Mouse (Mus musculus): ENCODE measurements around the gene Slc39a11. TPM values are rescaled to one million over a fixed set of nuclear protein-coding genes. Genes with fewer than 3 reads are reported as not detected.

Slc39a11 gene
- total RNA-seq, 2 experiments from 2014 or later = 17.7 to 19.1 TPM

DNA sequence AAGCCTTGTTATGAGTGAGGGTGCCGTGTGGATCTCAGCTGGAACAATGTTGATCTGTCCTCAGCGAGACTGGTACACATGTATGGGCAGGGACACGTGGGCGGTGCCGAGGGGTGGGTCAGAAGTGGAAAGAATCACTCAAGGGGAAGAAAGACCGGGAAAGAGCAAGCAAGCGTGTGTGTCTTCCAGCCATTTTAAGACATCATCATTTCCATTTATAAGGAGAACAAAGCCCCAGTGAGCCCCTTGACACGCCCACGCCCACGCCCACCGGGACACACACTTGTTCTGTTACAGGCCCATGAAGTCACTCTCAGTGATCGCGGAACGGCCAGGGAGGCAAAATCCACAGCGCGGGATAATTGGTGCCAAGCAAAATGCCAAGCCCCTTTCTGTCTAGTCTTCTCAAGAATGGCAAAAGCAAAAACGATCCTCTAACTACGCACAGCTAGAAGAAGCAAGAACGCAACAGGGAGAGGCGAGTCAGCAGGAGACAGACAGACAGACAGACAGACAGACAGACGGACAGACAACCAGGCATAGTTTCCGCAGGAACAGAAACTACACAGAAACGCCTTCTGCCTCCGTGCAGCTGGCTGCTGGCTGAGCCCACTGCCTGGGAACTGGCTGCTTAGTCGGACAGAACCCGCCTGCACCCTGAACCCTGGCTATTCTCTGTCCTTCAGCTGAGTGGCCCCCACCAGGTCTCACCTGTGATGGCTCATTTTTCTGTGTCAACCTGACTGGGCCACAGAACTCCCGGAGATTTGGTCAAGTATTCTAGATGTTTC lies 364.7 kb downstream of the Slc39a11 start:
- ATAC-seq (replicated peaks; ENCODE audit: low FRiP score, low TSS enrichment, poor library complexity, severe bottlenecking) = no peak

DNA sequence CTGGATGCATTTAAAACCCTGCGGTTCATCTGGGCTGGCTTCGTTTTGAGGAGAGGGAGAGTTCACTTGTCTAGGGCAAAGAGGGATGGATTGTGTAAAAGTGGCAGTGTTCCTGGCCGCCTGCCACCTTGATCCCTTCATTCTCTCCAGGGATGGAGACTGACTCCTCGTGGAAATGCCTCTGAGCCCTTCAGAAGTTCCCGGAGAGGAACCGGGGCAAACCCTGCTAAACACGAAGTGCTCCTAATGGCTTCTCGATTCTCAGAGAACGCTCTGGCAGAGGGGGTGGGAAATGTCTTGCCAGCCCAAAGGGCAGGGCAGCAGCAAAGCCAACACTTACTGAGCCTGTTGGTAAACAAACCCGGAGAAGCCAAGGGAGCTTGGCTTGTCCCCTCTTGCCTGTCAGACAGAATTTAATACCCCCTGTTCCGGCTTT lies 366.5 kb downstream of the Slc39a11 start:
- no peak for ATAC-seq (replicated peaks; ENCODE audit: low FRiP score, low TSS enrichment, poor library complexity, severe bottlenecking)

DNA sequence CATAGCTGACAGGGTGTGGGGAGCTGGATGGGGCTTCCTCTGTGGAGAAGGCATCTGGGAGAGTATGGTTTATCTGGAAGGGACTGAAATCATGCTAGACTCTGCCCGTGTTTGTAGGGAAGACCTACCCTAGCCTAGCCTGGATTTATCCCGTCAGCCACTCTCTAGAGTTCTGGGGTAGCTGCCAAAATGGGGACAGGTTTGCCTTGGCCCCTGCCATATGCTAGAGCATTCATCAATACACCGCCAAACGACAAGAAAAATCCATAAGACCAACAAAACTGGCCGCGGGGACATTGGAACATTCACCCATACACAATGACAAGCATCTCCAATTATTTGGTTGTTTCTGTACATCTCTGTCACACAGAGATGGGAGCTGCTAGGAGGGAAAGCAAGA lies 371.6 kb downstream of the Slc39a11 start:
- no peak for ATAC-seq (replicated peaks; ENCODE audit: low FRiP score, low TSS enrichment, poor library complexity, severe bottlenecking)

- ATAC-seq (replicated peaks; ENCODE audit: low FRiP score, low TSS enrichment, poor library complexity, severe bottlenecking) = no peak
Observed at GRCm38 (mm10) chr11:113277034-113277612, 372.8 kb downstream of the Slc39a11 start.

GRCm38 (mm10) chr11:113276518-113276917 lies 373.4 kb downstream of the Slc39a11 start:
- no peak for ATAC-seq (replicated peaks; ENCODE audit: low FRiP score, low TSS enrichment, poor library complexity, severe bottlenecking)

DNA sequence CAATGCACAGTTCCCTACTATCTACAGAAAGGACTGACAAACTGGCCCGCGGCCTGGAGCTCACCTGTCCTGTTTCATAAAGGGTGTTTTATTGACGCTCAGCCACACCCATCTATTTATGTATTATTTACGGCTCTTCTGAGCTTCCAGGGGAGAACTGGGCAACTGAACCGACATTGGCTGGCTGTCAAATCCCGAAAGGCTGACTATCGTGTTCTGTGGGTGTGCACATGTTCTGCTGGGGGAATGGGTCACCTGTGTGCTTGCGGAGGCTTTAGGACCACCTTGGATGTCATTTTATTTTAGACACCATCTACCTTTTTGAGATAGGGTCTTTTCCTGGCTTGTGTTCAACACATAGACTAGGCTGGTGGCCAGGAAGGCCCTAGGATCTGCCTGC lies 375.8 kb downstream of the Slc39a11 start:
- ATAC-seq (replicated peaks; ENCODE audit: low FRiP score, low TSS enrichment, poor library complexity, severe bottlenecking) = no peak

DNA sequence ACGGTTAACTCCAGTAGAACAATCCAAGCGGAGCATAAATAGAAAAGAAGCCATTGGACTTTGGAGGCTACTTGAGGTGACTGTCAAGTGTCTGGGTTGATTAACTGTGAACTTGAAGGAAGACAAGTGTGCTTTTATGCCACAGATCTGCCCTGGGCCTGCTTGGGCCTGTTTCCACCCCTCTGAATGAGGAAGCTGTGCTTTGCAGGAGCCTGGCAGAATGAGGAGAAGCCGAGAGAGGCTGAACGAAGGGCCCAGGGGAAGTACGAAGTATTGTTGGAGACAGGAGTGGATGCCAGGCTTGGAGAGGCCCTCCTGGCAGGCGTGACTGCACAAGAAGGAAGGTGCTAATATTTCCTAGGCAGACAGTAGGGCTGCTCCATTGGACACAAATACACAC lies 378.0 kb downstream of the Slc39a11 start:
- no peak for ATAC-seq (replicated peaks; ENCODE audit: low FRiP score, low TSS enrichment, poor library complexity, severe bottlenecking)

DNA sequence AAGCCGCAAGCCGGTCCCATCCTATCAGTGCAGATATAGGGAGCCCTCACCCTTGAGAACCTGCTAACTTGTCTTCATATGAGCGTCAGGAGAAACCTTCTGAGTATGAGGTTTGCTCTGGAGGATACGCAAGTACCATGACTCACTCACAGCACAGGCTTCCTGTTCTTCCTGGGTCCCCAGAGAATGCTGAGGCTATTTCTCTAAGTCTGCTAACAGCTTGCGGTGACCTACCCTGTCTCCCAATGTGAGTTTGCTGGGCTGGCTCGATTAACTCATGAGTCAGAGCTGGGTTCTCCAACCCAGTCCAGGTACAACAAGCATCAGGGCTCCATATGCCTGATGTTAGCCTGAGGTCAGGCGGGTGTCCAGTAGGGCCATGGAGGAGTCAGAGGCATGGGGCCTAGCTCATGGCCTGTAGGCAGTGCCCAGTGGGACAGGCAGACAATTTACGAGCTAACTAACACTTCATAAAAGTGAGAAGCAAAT lies 381.0 kb downstream of the Slc39a11 start:
- no peak for ATAC-seq (replicated peaks; ENCODE audit: low FRiP score, low TSS enrichment, poor library complexity, severe bottlenecking)

DNA sequence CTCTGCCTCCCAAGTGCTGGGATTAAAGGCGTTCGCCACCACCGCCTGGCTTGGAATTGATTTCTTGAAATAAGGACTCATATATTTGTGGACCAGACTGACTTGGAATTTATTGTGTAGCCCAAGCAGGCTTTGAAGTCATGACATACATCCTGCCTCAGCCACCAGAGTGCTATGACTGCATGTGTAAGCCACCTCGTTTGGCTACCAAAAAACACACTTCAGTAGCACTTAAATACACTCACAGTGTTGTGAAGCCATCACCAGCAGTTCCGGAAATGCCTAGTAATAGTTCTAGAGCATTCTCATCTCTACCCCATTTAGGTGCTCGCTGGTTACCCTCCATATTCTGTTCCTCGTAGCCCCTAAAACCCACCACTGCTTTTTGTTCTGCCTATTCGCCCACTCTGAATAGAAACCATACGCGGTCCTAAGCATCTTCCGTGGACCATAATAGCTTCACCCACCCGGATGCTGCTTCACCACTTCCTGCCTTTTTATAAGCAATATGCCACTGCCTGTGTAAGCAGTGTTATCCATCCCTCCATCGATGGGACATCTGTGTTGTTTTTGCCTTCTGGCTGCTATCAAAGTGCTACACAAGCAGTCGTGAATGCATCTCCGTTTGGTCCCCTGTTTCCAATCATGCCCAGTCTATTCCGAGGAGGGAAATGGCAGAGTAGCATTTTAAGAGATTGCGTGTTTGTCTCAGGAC lies 382.2 kb downstream of the Slc39a11 start:
- no peak for ATAC-seq (replicated peaks; ENCODE audit: low FRiP score, low TSS enrichment, poor library complexity, severe bottlenecking)

GRCm38 (mm10) chr11:113266706-113267105 lies 383.2 kb downstream of the Slc39a11 start:
- no peak for ATAC-seq (replicated peaks; ENCODE audit: low FRiP score, low TSS enrichment, poor library complexity, severe bottlenecking)

GRCm38 (mm10) chr11:113265567-113265966 lies 384.3 kb downstream of the Slc39a11 start:
- no peak for ATAC-seq (replicated peaks; ENCODE audit: low FRiP score, low TSS enrichment, poor library complexity, severe bottlenecking)

GRCm38 (mm10) chr11:113263971-113264370 lies 385.9 kb downstream of the Slc39a11 start:
- no peak for ATAC-seq (replicated peaks; ENCODE audit: low FRiP score, low TSS enrichment, poor library complexity, severe bottlenecking)

- no peak for ATAC-seq (replicated peaks; ENCODE audit: low FRiP score, low TSS enrichment, poor library complexity, severe bottlenecking)
Observed at GRCm38 (mm10) chr11:113262062-113262461, 387.8 kb downstream of the Slc39a11 start.

DNA sequence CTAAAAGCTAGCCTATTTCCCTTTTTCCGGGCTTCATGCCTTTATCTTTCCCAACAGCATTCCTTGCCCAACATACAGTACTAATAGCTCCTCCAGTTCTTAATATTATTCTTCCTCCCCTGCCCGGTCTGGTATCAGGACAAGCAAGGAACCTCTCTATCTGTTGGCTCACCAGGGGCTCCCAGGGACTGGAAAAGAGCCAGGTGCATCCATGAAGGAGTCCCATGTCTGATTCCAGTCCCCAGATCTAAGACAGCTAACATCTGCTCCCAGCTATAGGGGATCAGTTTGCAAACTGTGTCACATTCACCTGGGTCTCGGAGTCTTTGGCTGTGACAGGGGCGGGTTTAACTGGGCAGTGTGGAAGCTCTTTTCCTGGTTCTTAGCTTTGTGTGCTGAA lies 388.5 kb downstream of the Slc39a11 start:
- no peak for ATAC-seq (replicated peaks; ENCODE audit: low FRiP score, low TSS enrichment, poor library complexity, severe bottlenecking)

- no peak for ATAC-seq (replicated peaks; ENCODE audit: low FRiP score, low TSS enrichment, poor library complexity, severe bottlenecking)
Observed at GRCm38 (mm10) chr11:113259712-113260382, 390.0 kb downstream of the Slc39a11 start.

- ATAC-seq (replicated peaks; ENCODE audit: low FRiP score, low TSS enrichment, poor library complexity, severe bottlenecking) = no peak
Observed at GRCm38 (mm10) chr11:113258016-113258415, 391.9 kb downstream of the Slc39a11 start.

GRCm38 (mm10) chr11:113254653-113255052 lies 395.2 kb downstream of the Slc39a11 start:
- no peak for ATAC-seq (replicated peaks; ENCODE audit: low FRiP score, low TSS enrichment, poor library complexity, severe bottlenecking)

- no peak for ATAC-seq (replicated peaks; ENCODE audit: low FRiP score, low TSS enrichment, poor library complexity, severe bottlenecking)
Observed at GRCm38 (mm10) chr11:113253169-113253568, 396.7 kb downstream of the Slc39a11 start.

DNA sequence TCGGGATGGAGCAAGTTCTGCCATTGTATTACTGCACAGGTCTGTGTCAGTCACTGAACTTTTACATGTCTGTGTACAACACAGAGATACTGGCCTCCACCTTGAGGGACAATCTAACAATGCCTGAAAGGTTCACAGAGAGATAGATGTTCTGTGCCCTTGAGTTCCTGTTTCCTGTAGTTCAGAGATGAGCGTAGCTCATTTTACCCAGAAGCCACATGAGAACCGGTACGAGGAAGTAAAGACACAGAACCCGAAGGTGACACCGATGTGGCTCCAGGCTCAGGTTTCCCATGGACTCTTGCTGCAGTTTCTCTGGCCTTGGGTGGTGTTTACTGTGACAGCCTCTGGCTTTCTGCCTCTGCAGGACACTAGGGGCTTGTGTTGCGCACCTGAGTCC lies 398.7 kb downstream of the Slc39a11 start:
- no peak for ATAC-seq (replicated peaks; ENCODE audit: low FRiP score, low TSS enrichment, poor library complexity, severe bottlenecking)

- ATAC-seq (replicated peaks; ENCODE audit: low FRiP score, low TSS enrichment, poor library complexity, severe bottlenecking) = no peak
Observed at GRCm38 (mm10) chr11:113246475-113246874, 403.4 kb downstream of the Slc39a11 start.

Data from megakaryocyte-erythroid progenitor cell, adult 5-6 weeks (primary cell).